Mouse (Mus musculus) intestine, embryonic 15.5 days (tissue): ENCODE measurements around the gene Cyp4v3. TPM values are rescaled to one million over a fixed set of nuclear protein-coding genes. Genes with fewer than 3 reads are reported as not detected.

Source experiments
- ATAC-seq: fragments of 200-750 bp; cut with Nextera tagmentation; 2 replicates; pipeline ENCODE4 v1.8.0; 2017; ENCODE audit warnings: moderate TSS enrichment, moderate library complexity
- H3K27ac ChIP-seq: fragments of 300-500 bp; sonication (generic); 2 replicates; pipeline ENCODE4 v1.5.1; 2015; ENCODE audit warnings: mild to moderate bottlenecking, inconsistent platforms
- H3K27me3 ChIP-seq: fragments of 300-500 bp; sonication (generic); replicated peaks from 2 replicates; pipeline ENCODE4 v1.6.1; 2015; ENCODE audit warnings: inconsistent platforms
- H3K36me3 ChIP-seq: fragments of 300-500 bp; sonication (generic); 2 replicates; pipeline ENCODE4 v1.6.1; 2015; ENCODE audit warnings: inconsistent platforms
- H3K4me1 ChIP-seq: fragments of 300-500 bp; sonication (generic); replicated peaks from 2 replicates; pipeline ENCODE4 v1.6.1; 2015; ENCODE audit warnings: inconsistent platforms
- H3K4me2 ChIP-seq: fragments of 300-500 bp; sonication (generic); replicated peaks from 2 replicates; pipeline ENCODE4 v1.6.1; 2015; ENCODE audit warnings: mild to moderate bottlenecking, inconsistent platforms
- H3K4me3 ChIP-seq: fragments of 300-500 bp; sonication (generic); replicated peaks from 2 replicates; pipeline ENCODE4 v1.5.1; 2015; ENCODE audit warnings: inconsistent platforms
- H3K9ac ChIP-seq: fragments of 300-500 bp; sonication (generic); 2 replicates; pipeline ENCODE4 v1.6.1; 2015; ENCODE audit warnings: inconsistent platforms
- H3K9me3 ChIP-seq: fragments of 300-500 bp; sonication (generic); 2 replicates; pipeline ENCODE4 v1.6.1; 2016; ENCODE audit warnings: inconsistent platforms
- WGBS: fragments of 180-500 bp; shearing (Covaris S2); methylation state at CpG from one replicate; pipeline ENCODE4 v1.1.7; 2015; 5-methylcytosine and 5-hydroxymethylcytosine counted together
- polyA plus RNA-seq: library from polyadenylated mRNA; unstranded; fragments of >200 nt; fragmentation: Nextera tagmentation; extraction: Ambion mirVana; gene quantifications from 2 replicates; pipeline ENCODE4 v1.2.1, GENCODE M21; 2015

Gene Cyp4v3
- polyA plus RNA-seq, 1 experiment from 2014 or later, result 1.3 TPM

DNA sequence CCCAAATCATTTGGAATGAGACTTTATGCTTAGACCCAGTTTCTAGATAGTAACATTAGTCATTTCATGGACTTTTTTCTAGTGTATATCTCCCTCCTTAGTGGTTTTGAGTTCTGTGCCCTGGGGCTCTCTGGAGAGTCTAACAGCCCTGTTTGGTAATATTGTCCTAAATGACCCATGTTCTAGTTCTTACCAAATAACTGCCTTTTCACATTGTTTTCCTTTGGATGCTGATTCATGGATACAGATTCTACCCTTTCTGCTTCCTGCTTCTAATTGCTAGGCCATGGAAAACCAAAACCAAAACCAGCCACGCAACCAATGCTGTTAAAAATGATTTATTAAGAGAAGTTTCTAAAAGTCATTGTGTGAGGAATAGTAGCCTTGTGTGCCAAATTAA is 27.5 kb downstream of the Cyp4v3 start:
- Histone ChIP-seq H3K9ac (no peak overlapping the region), H3K27me3 (no peaks in the 10 kb centered on the region), H3K4me1 (no peaks in the 10 kb centered on the region), H3K4me3 (no peak overlapping the region), H3K36me3 (no peaks in the 10 kb centered on the region), H3K27ac (no peak overlapping the region), H3K4me2 (no peak overlapping the region), H3K9me3 (no peaks in the 10 kb centered on the region)
- WGBS, result 80% methylated on average over 1 of the region's 1 CpGs
- ATAC-seq, result no peak

DNA sequence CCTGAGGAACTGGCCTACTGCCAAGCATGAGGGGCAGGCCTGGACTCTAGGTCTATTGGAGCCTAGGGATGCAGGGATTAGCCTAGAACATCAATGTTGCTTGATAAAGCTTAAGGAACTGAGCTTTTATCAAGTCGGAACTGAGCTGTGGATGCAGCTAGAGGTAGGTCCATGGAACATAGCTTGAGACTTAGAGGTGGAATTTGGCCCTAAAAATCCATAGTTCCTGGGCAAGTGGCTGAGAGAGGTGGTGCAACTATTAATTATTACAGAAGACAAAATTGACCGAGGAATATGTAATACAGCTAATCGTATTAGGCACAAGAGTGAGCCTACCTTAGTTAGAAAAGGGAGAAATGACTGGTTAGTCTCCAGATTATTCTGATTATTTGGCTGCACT is 28.7 kb downstream of the Cyp4v3 start:
- Histone ChIP-seq H3K27me3 (no peaks in the 10 kb centered on the region), H3K27ac (no peak overlapping the region), H3K9ac (no peak overlapping the region), H3K9me3 (no peaks in the 10 kb centered on the region), H3K4me3 (no peak overlapping the region), H3K4me2 (no peak overlapping the region), H3K36me3 (no peaks in the 10 kb centered on the region), H3K4me1 (no peaks in the 10 kb centered on the region)
- WGBS, result 93% methylated on average over 3 of the region's 3 CpGs
- no peak for ATAC-seq

DNA sequence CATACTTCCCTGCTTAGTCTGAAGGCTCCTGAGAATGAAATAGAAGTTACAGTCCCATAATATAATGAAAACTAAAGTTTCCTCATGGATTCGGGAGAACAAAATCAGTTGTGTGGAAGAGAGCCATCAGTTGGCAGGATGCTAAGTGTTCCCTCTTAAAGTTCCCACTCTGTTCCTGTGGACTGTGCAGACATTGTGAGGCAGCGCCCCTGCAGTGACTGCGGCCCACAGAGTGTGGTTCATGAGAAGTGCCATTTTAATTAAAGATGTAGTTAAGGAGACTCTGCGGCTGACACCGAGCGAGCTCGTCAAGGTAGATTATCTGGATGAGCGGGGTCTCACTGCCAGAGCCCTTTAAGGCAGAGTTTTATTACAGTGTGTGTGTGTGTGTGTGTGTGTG is 30.6 kb downstream of the Cyp4v3 start:
- H3K27me3 ChIP-seq, result no peaks in the 10 kb centered on the region
- no peaks in the 10 kb centered on the region for H3K4me1 ChIP-seq
- no peak for ATAC-seq
- H3K9me3 ChIP-seq, result no peaks in the 10 kb centered on the region
- no peak overlapping the region for H3K27ac ChIP-seq
- 77% methylated on average over 8 of the region's 8 CpGs for WGBS
- H3K9ac ChIP-seq, result no peak overlapping the region
- H3K4me3 ChIP-seq, result no peak overlapping the region
- H3K4me2 ChIP-seq, result no peak overlapping the region
- no peaks in the 10 kb centered on the region for H3K36me3 ChIP-seq

DNA sequence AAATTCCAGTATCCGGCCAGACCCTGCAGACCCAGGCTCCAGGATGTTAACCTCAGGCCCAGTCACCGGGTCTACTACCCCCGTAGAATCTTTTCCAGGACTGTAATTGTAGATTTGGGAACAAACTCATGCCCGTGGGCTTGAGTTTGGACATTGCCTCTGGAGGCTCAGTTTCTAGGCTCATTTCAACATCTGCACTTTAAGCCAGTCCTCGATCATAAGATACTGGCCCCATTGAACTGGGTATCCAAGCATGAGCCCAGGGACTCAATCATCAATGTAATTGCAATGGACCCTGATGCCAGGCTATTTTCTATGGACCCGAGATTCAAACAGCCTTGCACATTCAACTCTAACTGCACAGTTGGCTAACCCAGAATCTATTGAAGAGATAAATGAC is 37.7 kb downstream of the Cyp4v3 start:
- Histone ChIP-seq H3K4me2 (no peak overlapping the region), H3K9ac (no peak overlapping the region), H3K4me3 (no peak overlapping the region), H3K27ac (no peak overlapping the region), H3K27me3 (no peaks in the 10 kb centered on the region), H3K9me3 (no peaks in the 10 kb centered on the region), H3K4me1 (no peaks in the 10 kb centered on the region), H3K36me3 (no peaks in the 10 kb centered on the region)
- WGBS, result 93% methylated on average over 6 of the region's 6 CpGs
- ATAC-seq, result no peak

DNA sequence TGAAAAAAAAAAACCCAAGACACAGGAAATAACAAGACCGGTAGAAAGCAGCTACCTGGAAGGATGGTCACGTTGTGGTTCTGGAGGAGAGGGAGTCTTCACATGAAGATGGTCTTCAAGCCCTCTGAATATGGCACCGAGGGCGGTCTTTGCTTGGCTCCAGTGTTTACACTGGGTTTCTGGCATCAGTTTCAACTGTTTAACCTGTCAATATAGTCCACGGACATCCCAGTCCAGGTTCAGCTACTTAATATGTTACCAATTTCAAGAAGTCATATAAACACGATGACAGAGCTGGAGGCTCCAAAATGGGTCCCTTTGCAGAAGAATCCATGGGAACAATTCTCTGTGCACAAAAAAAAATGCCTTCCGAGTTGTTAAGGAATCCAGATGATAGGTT is 38.3 kb downstream of the Cyp4v3 start, which contains the start of gene Klkb1:
Klkb1 (minus strand) TSS at position 173 of the 400 bp plus-strand sequence.
- H3K4me3 ChIP-seq, result no peak within 1 kb of the TSS
- H3K9me3 ChIP-seq, result no peaks in the 10 kb centered on the region
- 73% methylated on average over 7 of the region's 7 CpGs for WGBS
- H3K36me3 ChIP-seq, result no peaks in the 10 kb centered on the region
- no peak within 1 kb of the TSS for H3K27ac ChIP-seq
- no peaks in the 10 kb centered on the region for H3K27me3 ChIP-seq
- no peak for ATAC-seq
- no peak within 1 kb of the TSS for H3K9ac ChIP-seq
- no peak within 1 kb of the TSS for H3K4me2 ChIP-seq
- H3K4me1 ChIP-seq, result no peaks in the 10 kb centered on the region

DNA sequence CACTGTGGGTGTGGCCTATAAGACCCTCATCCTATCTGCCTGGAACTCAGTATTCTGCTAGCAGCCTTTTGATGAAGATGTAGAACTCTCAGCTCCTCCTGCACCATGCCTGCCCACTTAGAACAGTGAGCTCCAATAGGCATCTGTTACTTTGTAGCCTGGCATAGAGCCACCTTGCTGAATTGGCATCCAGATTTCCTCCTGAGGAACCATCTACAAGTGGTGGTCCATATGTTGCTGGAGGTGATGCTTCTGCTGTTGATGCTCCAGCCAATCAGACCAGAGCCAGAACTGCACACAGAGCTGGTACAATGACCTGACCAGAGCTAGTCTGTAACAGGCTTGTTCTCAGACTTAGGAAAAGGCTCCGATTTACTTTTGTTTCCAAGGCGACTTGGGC is 41.2 kb downstream of the Cyp4v3 start:
- ATAC-seq, result no peak

DNA sequence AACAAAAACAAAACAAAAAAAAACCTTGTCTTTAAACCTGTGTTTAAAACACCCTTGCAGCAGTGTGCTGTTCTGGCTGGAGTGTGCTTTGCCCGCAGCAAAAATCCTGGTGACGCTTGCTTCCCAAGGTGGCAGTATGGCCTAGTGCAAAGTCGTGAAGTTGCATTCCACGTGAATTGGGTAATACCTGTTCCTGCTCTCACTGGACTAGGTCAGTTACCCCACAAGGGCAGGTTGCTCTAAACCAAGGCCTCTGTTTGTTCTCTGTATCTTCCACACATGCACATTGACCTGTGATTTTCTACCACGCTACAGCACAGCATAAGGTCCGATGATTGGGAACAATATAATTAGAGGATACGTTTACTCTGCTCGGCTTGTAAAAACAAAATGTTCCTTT is 51.4 kb downstream of the Cyp4v3 start:
- no peaks in the 10 kb centered on the region for H3K9me3 ChIP-seq
- H3K4me1 ChIP-seq, result no peaks in the 10 kb centered on the region
- H3K9ac ChIP-seq, result no peak overlapping the region
- no peak for ATAC-seq
- H3K27me3 ChIP-seq, result no peaks in the 10 kb centered on the region
- no peak overlapping the region for H3K27ac ChIP-seq
- H3K36me3 ChIP-seq, result no peaks in the 10 kb centered on the region
- H3K4me2 ChIP-seq, result no peak overlapping the region
- WGBS, result 63% methylated on average over 8 of the region's 8 CpGs
- no peak overlapping the region for H3K4me3 ChIP-seq

More for the DNA sequence above, 41.2 kb downstream of the Cyp4v3 start:
- Histone ChIP-seq H3K9me3 (no peaks in the 10 kb centered on the region), H3K36me3 (no peaks in the 10 kb centered on the region), H3K4me3 (no peak overlapping the region), H3K27me3 (no peaks in the 10 kb centered on the region), H3K4me2 (no peak overlapping the region), H3K9ac (no peak overlapping the region), H3K27ac (no peak overlapping the region), H3K4me1 (no peaks in the 10 kb centered on the region)
- 90% methylated on average over 2 of the region's 2 CpGs for whole genome bisulfite sequencing

DNA sequence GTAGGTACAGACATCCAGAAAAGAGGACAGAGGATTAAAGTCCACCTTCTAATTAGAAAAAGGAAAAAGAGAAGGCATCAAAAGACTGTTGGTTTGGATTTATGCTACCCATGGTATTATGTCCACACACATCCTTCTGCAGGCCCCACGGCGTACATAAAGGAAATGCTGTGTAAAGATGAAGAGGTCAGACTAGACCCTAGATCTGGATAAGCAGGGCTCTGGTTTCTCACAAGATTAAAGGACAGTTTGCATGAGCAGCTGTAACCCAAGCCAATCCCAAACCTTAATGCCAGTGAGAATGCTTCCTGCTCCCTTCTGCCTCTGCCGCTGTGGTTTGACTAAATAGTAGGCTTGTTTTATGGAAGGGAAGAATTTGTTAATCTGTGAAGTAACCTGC is 55.6 kb downstream of the Cyp4v3 start:
- Histone ChIP-seq H3K36me3 (no peaks in the 10 kb centered on the region), H3K27ac (no peak overlapping the region), H3K4me3 (no peak overlapping the region), H3K27me3 (no peaks in the 10 kb centered on the region), H3K9me3 (no peaks in the 10 kb centered on the region), H3K4me1 (no peaks in the 10 kb centered on the region), H3K9ac (no peak overlapping the region), H3K4me2 (no peak overlapping the region)
- ATAC-seq, result no peak
- 60% methylated on average over 3 of the region's 3 CpGs for WGBS

DNA sequence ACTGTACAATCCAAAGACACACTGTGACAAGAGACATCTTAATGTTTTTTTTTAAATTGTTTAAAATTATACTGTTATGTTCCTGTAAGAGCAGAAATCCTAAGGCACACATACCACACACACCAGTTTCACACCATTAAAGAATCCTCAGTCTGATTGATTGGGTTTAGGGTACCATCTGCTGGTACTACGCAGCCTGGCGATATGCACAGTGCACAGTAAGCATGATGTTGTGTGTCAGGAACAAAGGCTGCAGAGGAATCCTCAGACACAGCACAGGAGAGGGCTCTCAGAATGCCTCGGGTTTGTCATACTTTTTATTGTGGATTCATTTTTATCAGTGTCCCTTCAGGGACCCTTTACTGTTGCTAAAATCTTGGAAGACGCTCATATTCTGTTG is 58.7 kb downstream of the Cyp4v3 start:
- H3K4me2 ChIP-seq, result no peak overlapping the region
- no peaks in the 10 kb centered on the region for H3K36me3 ChIP-seq
- no peak overlapping the region for H3K9ac ChIP-seq
- H3K9me3 ChIP-seq, result no peaks in the 10 kb centered on the region
- no peak overlapping the region for H3K27ac ChIP-seq
- WGBS, result 57% methylated on average over 4 of the region's 4 CpGs
- ATAC-seq, result no peak
- H3K4me3 ChIP-seq, result no peak overlapping the region
- no peaks in the 10 kb centered on the region for H3K4me1 ChIP-seq
- H3K27me3 ChIP-seq, result no peaks in the 10 kb centered on the region

DNA sequence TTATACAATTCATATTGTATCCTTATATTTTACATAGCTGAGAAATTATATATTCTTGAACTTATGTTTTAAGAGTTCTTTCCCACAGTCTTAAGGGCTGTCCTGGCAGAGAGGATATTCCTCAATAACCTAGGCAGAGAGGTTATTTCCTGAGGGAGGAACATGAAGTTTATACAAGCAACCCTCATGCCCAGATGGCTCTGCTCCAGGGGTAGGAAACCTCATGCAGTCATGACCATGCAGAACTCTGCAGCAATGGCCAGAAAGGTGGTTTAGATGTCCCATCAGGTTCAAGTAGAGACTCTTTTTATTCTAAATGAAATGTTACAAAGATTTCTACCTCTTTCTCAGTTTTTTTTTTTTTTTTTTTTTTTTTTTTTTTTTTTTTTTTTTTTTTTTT is 64.0 kb downstream of the Cyp4v3 start:
- H3K36me3 ChIP-seq, result no peaks in the 10 kb centered on the region
- no peak for ATAC-seq
- no peaks in the 10 kb centered on the region for H3K9me3 ChIP-seq
- no peak overlapping the region for H3K4me2 ChIP-seq
- H3K27ac ChIP-seq, result no peak overlapping the region
- no peak overlapping the region for H3K4me3 ChIP-seq
- no peaks in the 10 kb centered on the region for H3K27me3 ChIP-seq
- no peaks in the 10 kb centered on the region for H3K4me1 ChIP-seq
- H3K9ac ChIP-seq, result no peak overlapping the region

DNA sequence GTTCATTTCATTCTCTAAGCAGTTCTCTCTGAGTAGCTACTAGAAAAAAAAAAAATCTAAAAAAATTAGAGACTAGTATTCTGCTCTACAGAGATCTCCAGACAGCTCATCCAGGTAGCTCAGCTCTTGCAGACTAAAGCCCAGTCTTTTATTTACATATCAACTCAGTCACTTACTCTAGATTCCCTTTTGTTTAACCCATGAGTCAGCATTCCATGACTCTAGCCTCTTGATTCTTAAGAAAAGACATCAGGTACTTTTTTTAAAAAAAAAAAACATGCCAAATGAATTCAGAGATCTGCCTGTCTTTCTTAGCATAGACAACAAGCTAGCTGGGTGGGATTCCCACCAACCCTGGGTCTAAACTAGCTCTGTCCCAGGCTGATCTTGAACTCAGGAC is 64.5 kb downstream of the Cyp4v3 start:
- no peaks in the 10 kb centered on the region for H3K36me3 ChIP-seq
- H3K9ac ChIP-seq, result no peak overlapping the region
- no peak overlapping the region for H3K4me3 ChIP-seq
- no peaks in the 10 kb centered on the region for H3K9me3 ChIP-seq
- no peak overlapping the region for H3K27ac ChIP-seq
- no peaks in the 10 kb centered on the region for H3K4me1 ChIP-seq
- H3K27me3 ChIP-seq, result no peaks in the 10 kb centered on the region
- no peak for ATAC-seq
- H3K4me2 ChIP-seq, result no peak overlapping the region

DNA sequence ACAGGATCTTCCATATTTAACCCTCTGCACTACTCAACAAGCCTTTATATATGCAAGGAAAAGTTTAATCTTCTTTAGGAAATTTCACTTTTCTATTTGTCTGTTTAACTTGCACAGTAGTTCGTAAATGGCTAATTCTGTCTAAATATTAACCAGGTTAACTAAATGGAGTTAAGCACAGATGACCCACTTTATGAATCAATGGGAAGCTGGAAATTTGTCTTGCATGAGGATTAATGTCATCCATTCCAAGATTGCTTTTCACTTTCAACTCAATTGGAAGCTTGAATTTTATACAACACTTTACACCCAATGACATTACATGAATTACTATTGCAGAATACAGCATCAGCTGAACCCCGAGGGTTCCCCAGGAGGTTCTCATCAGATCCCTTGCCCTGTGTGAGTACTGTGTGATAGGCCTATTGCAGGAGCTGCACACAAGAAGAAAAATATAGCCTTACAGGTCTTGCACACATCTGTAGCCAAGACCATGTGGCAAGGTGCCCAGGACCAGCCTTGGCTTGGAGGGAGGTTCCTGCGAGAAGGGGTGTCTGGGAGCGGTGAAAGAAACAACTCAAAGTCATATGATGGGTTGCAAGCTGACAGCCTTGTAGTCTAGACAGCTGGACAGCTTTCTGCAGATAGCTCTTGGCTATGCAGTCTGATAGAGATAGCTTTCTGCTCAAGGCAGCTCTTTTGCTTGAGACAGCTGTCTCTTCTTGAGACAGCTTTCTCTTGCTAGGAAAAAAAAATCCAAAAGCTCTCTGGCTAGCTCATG is 65.2 kb downstream of the Cyp4v3 start:
- H3K9me3 ChIP-seq, result no peaks in the 10 kb centered on the region
- H3K4me3 ChIP-seq, result no peak overlapping the region
- no peaks in the 10 kb centered on the region for H3K27me3 ChIP-seq
- H3K4me2 ChIP-seq, result no peak overlapping the region
- H3K27ac ChIP-seq, result no peak overlapping the region
- H3K4me1 ChIP-seq, result no peaks in the 10 kb centered on the region
- no peak for ATAC-seq
- 71% methylated on average over 4 of the region's 4 CpGs for WGBS
- H3K9ac ChIP-seq, result no peak overlapping the region
- no peaks in the 10 kb centered on the region for H3K36me3 ChIP-seq

DNA sequence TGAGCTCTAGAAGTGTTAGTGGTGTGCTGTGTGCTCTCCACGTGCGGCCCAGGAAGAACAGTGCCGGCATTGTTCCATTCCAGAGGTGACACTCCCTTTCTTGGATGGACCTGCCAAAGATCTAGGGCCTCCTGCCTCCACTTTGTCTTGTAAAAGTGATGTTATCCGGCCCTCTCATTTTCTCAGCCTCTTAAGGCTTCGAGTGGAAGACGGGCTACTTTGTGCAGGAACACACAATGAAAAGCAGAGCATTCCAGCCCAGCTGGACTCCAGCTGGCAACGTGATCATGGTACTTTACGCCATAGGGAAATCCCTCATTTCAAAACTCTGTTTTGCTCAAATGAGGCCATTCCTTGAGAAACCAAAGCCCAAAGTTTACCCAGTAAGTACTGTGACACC is 66.0 kb downstream of the Cyp4v3 start:
- no peak overlapping the region for H3K9ac ChIP-seq
- WGBS, result 54% methylated on average over 8 of the region's 8 CpGs
- no peaks in the 10 kb centered on the region for H3K36me3 ChIP-seq
- no peak overlapping the region for H3K4me2 ChIP-seq
- no peak overlapping the region for H3K27ac ChIP-seq
- H3K9me3 ChIP-seq, result no peaks in the 10 kb centered on the region
- H3K4me1 ChIP-seq, result no peaks in the 10 kb centered on the region
- no peak overlapping the region for H3K4me3 ChIP-seq
- no peak for ATAC-seq
- no peaks in the 10 kb centered on the region for H3K27me3 ChIP-seq
